Mouse (Mus musculus) forebrain, embryonic 13.5 days (tissue): ENCODE measurements around the gene Rap2a. TPM values are rescaled to one million over a fixed set of nuclear protein-coding genes. Genes with fewer than 3 reads are reported as not detected.

Experiments
- ATAC-seq: fragments of 200-750 bp; cut with Nextera tagmentation; 2 replicates; pipeline ENCODE4 v1.8.0; 2017
- H3K27ac ChIP-seq: fragments of 300-500 bp; sonication (generic); 2 replicates; pipeline ENCODE4 v1.5.1; 2015; ENCODE audit warnings: inconsistent platforms, mild to moderate bottlenecking, moderate library complexity
- H3K27me3 ChIP-seq: fragments of 300-500 bp; sonication (generic); 2 replicates; pipeline ENCODE4 v1.6.1; 2015; ENCODE audit warnings: mild to moderate bottlenecking, inconsistent platforms
- H3K36me3 ChIP-seq: fragments of 300-500 bp; sonication (generic); 2 replicates; pipeline ENCODE4 v1.6.1; 2015; ENCODE audit warnings: mild to moderate bottlenecking, inconsistent platforms; ENCODE audit not compliant: poor library complexity, severe bottlenecking
- H3K4me1 ChIP-seq: fragments of 300-500 bp; sonication (generic); 2 replicates; pipeline ENCODE4 v1.6.1; 2015; ENCODE audit warnings: inconsistent platforms
- H3K4me2 ChIP-seq: fragments of 300-500 bp; sonication (generic); 2 replicates; pipeline ENCODE4 v1.6.1; 2015; ENCODE audit warnings: inconsistent platforms, mild to moderate bottlenecking, moderate library complexity
- H3K4me3 ChIP-seq: fragments of 300-500 bp; sonication (generic); 2 replicates; pipeline ENCODE4 v1.5.1; 2015; ENCODE audit warnings: mild to moderate bottlenecking, inconsistent platforms
- H3K9ac ChIP-seq: fragments of 300-500 bp; sonication (generic); 2 replicates; pipeline ENCODE4 v1.6.1; 2015; ENCODE audit warnings: mild to moderate bottlenecking, inconsistent platforms
- H3K9me3 ChIP-seq: fragments of 300-500 bp; sonication (generic); replicated peaks from 2 replicates; pipeline ENCODE4 v1.6.1; 2016; ENCODE audit warnings: inconsistent platforms
- WGBS: fragments of 180-500 bp; shearing (Covaris S2); methylation state at CpG from one replicate; pipeline ENCODE4 v1.1.7; 2015; 5-methylcytosine and 5-hydroxymethylcytosine counted together
- polyA plus RNA-seq: library from polyadenylated mRNA; unstranded; fragments of >200 nt; fragmentation: Nextera tagmentation; extraction: Ambion mirVana; gene quantifications from 2 replicates; pipeline ENCODE4 v1.2.1, GENCODE M21; 2015

The Rap2a gene
- polyA plus RNA-seq: 8.6 and 9.7 TPM in 2 replicates

GRCm38 (mm10) chr14:120477982-120478568 is at the start of gene Rap2a:
TSS of gene Rap2a (plus strand) at chr14:120478444.
- under 1% methylated on average over 73 of the region's 78 CpGs for WGBS
- peak; percentile 91 for ATAC-seq
- H3K36me3 ChIP-seq: no peaks in the 10 kb centered on the region

GRCm38 (mm10) chr14:120428497-120428896 is 49.7 kb upstream of the Rap2a start:
- Histone ChIP-seq H3K9ac (no peak overlapping the region), H3K36me3 (peaks cover 13% of the 10 kb centered on the region), H3K4me2 (no peak overlapping the region), H3K9me3 (peaks cover 7% of the 10 kb centered on the region; the same call in 1 of the 2 replicates), H3K4me3 (no peak overlapping the region), H3K4me1 (no peaks in the 10 kb centered on the region), H3K27ac (no peak overlapping the region), H3K27me3 (no peaks in the 10 kb centered on the region)
- 91% methylated on average over 5 of the region's 5 CpGs for WGBS
- ATAC-seq: no peak

More at GRCm38 (mm10) chr14:120477982-120478568, at the start of gene Rap2a:
- Histone ChIP-seq H3K4me3 (peak within 1 kb of the TSS; percentile 81), H3K27me3 (no peaks in the 10 kb centered on the region), H3K27ac (peak within 1 kb of the TSS; percentile 96), H3K9me3 (no peaks in the 10 kb centered on the region), H3K4me2 (peak within 1 kb of the TSS; percentile 72), H3K9ac (peak within 1 kb of the TSS; percentile 87), H3K4me1 (peaks cover 33% of the 10 kb centered on the region)

GRCm38 (mm10) chr14:120432773-120433172 is 45.5 kb upstream of the Rap2a start:
- H3K4me2 ChIP-seq: no peak overlapping the region
- ATAC-seq: no peak

DNA sequence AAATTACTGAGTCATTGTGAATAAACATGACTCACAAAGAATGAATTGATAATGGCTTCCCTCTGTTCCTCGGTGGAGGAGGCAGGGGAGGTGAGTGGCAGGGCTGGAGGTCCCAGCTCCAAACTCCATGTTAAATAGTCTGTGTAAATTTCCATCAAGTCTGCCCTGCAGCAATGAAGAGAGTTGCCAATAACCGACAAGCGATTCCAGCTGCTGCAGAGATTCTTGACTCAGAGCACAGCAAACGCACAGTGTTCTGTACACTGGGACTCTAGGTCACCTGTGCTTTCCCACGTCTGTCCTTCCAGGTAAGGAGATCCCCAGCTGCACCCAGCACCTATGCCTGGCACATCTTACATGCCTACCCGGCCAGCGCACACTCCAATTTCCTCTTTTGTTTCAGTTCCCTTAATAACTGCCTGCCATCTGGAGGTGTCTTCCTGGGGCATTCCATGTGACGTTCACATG is 44.3 kb upstream of the Rap2a start:
- no peak overlapping the region for H3K27ac ChIP-seq
- H3K36me3 ChIP-seq: no peaks in the 10 kb centered on the region
- H3K4me3 ChIP-seq: no peak overlapping the region
- no peak overlapping the region for H3K4me2 ChIP-seq
- 78% methylated on average over 8 of the region's 8 CpGs for WGBS
- no peaks in the 10 kb centered on the region for H3K9me3 ChIP-seq
- no peak overlapping the region for H3K9ac ChIP-seq
- no peaks in the 10 kb centered on the region for H3K4me1 ChIP-seq
- no peak for ATAC-seq
- H3K27me3 ChIP-seq: no peaks in the 10 kb centered on the region

More at GRCm38 (mm10) chr14:120432773-120433172, 45.5 kb upstream of the Rap2a start:
- H3K27me3 ChIP-seq: no peaks in the 10 kb centered on the region
- H3K4me1 ChIP-seq: no peaks in the 10 kb centered on the region
- no peak overlapping the region for H3K27ac ChIP-seq
- no peak overlapping the region for H3K4me3 ChIP-seq
- H3K36me3 ChIP-seq: no peaks in the 10 kb centered on the region
- no peak overlapping the region for H3K9ac ChIP-seq
- H3K9me3 ChIP-seq: no peaks in the 10 kb centered on the region

- Histone ChIP-seq H3K9me3 (no peaks in the 10 kb centered on the region), H3K27ac (no peak overlapping the region)
Observed at GRCm38 (mm10) chr14:120434831-120435230, 43.4 kb upstream of the Rap2a start.

GRCm38 (mm10) chr14:120440716-120441115 is 37.5 kb upstream of the Rap2a start:
- H3K27me3 ChIP-seq: no peaks in the 10 kb centered on the region
- H3K4me1 ChIP-seq: no peaks in the 10 kb centered on the region
- no peaks in the 10 kb centered on the region for H3K36me3 ChIP-seq
- no peaks in the 10 kb centered on the region for H3K9me3 ChIP-seq
- H3K27ac ChIP-seq: no peak overlapping the region
- H3K4me2 ChIP-seq: no peak overlapping the region
- ATAC-seq: no peak
- H3K4me3 ChIP-seq: no peak overlapping the region
- no peak overlapping the region for H3K9ac ChIP-seq

More at GRCm38 (mm10) chr14:120434831-120435230, 43.4 kb upstream of the Rap2a start:
- H3K27me3 ChIP-seq: no peaks in the 10 kb centered on the region
- no peak overlapping the region for H3K4me2 ChIP-seq
- no peak overlapping the region for H3K9ac ChIP-seq
- H3K36me3 ChIP-seq: no peaks in the 10 kb centered on the region
- ATAC-seq: no peak
- H3K4me1 ChIP-seq: no peaks in the 10 kb centered on the region
- H3K4me3 ChIP-seq: no peak overlapping the region
- 87% methylated on average over 1 of the region's 1 CpGs for whole genome bisulfite sequencing

GRCm38 (mm10) chr14:120441256-120441655 is 37.0 kb upstream of the Rap2a start:
- no peak for ATAC-seq
- no peak overlapping the region for H3K4me3 ChIP-seq
- no peaks in the 10 kb centered on the region for H3K36me3 ChIP-seq
- no peaks in the 10 kb centered on the region for H3K27me3 ChIP-seq
- WGBS: 82% methylated on average over 4 of the region's 4 CpGs
- no peak overlapping the region for H3K27ac ChIP-seq
- no peaks in the 10 kb centered on the region for H3K9me3 ChIP-seq
- H3K4me1 ChIP-seq: no peaks in the 10 kb centered on the region
- H3K9ac ChIP-seq: no peak overlapping the region
- no peak overlapping the region for H3K4me2 ChIP-seq

DNA sequence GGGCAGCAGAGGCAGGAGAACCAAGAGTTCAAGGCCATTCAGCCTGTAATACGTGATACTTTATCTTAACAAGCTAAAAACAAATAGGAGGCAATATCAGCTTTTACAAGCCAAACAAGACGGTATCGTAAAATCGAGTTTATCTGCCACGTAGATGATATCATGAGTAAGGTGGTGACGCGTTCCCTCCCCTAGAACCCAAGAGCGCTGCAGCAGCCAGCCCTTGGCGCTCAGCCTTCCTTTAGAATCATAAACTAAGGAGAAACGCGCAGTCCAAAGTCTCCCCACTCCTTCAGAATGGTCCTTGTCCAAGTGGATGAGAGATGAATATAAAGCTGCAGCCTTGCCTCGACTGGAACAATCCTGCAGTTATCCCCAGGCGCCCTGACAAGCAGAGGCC is 36.4 kb upstream of the Rap2a start:
- ATAC-seq: no peak
- no peaks in the 10 kb centered on the region for H3K27me3 ChIP-seq
- WGBS: 88% methylated on average over 13 of the region's 13 CpGs
- H3K4me1 ChIP-seq: no peaks in the 10 kb centered on the region
- no peak overlapping the region for H3K27ac ChIP-seq
- no peaks in the 10 kb centered on the region for H3K9me3 ChIP-seq
- no peak overlapping the region for H3K4me3 ChIP-seq
- no peaks in the 10 kb centered on the region for H3K36me3 ChIP-seq
- H3K4me2 ChIP-seq: no peak overlapping the region
- H3K9ac ChIP-seq: no peak overlapping the region

- no peak overlapping the region for H3K9ac ChIP-seq
- H3K4me3 ChIP-seq: no peak overlapping the region
- no peaks in the 10 kb centered on the region for H3K36me3 ChIP-seq
- no peak overlapping the region for H3K4me2 ChIP-seq
- 86% methylated on average over 7 of the region's 7 CpGs for WGBS
- H3K27ac ChIP-seq: no peak overlapping the region
- ATAC-seq: no peak
- H3K4me1 ChIP-seq: no peaks in the 10 kb centered on the region
- no peaks in the 10 kb centered on the region; the same call in 1 of the 2 replicates for H3K9me3 ChIP-seq
- H3K27me3 ChIP-seq: no peaks in the 10 kb centered on the region
Observed at GRCm38 (mm10) chr14:120454221-120454620, 24.0 kb upstream of the Rap2a start.

- no peak for ATAC-seq
- Histone ChIP-seq H3K27me3 (no peaks in the 10 kb centered on the region), H3K9ac (no peak overlapping the region), H3K4me1 (no peaks in the 10 kb centered on the region), H3K27ac (no peak overlapping the region), H3K4me2 (no peak overlapping the region), H3K9me3 (no peaks in the 10 kb centered on the region), H3K4me3 (no peak overlapping the region), H3K36me3 (no peaks in the 10 kb centered on the region)
- WGBS: 96% methylated on average over 3 of the region's 3 CpGs
Observed at GRCm38 (mm10) chr14:120463938-120464727, 14.1 kb upstream of the Rap2a start.

DNA sequence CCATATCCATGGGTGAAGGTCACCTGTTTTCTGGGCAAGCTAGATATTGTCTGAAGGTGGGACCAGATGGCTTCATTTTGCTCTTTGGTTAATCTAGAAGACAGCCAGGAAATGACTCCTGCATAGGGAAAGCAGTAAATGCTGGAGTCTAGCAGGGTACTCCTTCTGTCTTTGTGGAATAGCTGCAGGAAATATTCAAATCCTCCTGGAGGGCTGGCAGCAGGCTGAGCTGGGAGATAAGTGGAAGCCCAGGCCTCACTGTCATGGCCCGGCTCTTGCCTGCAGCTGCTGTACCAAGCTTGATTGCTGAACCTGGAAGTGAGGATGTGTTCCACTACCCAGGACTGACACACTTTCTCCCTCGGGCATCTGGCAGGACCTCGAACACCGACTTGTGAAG is 11.4 kb upstream of the Rap2a start:
- Histone ChIP-seq H3K36me3 (no peaks in the 10 kb centered on the region), H3K9ac (no peak overlapping the region), H3K9me3 (no peaks in the 10 kb centered on the region), H3K4me3 (no peak overlapping the region), H3K4me2 (no peak overlapping the region), H3K4me1 (no peaks in the 10 kb centered on the region), H3K27me3 (no peaks in the 10 kb centered on the region), H3K27ac (no peak overlapping the region)
- no peak for ATAC-seq
- 86% methylated on average over 4 of the region's 4 CpGs for WGBS

DNA sequence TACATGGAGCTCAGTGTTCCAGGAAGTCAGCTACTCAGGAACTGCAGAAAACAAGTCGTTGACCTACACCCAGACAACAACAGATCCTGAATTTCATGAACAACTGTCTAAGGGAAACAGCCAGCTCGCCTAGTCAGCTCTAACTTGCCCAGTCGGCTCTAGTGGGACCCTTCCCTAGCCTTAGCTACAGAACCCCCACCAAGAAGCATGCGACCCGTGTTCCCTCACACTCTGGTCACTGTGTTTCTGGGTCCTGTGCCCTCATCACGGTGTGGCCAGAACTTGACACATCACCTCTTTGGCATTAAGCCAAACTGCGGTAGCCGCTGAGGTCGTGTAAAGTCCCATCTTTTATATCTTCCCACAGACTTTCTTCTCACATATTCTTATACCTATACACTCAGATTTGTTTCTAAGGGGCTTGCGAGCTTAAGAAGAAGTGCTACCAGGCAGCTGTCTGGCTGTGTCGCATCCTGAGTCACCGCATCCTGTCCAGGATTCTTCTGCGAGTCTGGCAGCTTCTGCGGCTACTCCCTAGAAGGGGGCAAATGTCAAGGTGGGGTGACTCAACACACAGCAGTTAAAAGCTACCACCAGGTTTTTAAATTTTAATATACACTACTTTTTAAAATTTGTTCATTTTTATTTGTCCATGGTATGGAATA is 9.0 kb upstream of the Rap2a start:
- H3K27ac ChIP-seq: no peak overlapping the region
- no peaks in the 10 kb centered on the region for H3K36me3 ChIP-seq
- WGBS: 90% methylated on average over 14 of the region's 14 CpGs
- no peak overlapping the region for H3K9ac ChIP-seq
- H3K4me1 ChIP-seq: no peaks in the 10 kb centered on the region
- H3K4me3 ChIP-seq: no peak overlapping the region
- H3K9me3 ChIP-seq: no peaks in the 10 kb centered on the region
- H3K27me3 ChIP-seq: no peaks in the 10 kb centered on the region
- H3K4me2 ChIP-seq: no peak overlapping the region
- ATAC-seq: no peak
